Mouse (Mus musculus): ENCODE results near the gene Col25a1. TPM values are rescaled to one million over a fixed set of nuclear protein-coding genes. Genes with fewer than 3 reads are reported as not detected.

Gene Col25a1
- polyA plus RNA-seq, 1 experiment: 2.8 TPM

- TF ChIP-seq E2F4 (IDR thresholded peaks at IDR 0.05; ENCODE audit: insufficient read depth): no peak
- TF ChIP-seq TCF12 (IDR thresholded peaks at IDR 0.05; ENCODE audit: insufficient read depth, poor library complexity, severe bottlenecking): no peak
- no peak for TF ChIP-seq TCF3 (IDR thresholded peaks at IDR 0.05; ENCODE audit: insufficient read length, low read depth)
- TF ChIP-seq POLR2AphosphoS2 (IDR thresholded peaks at IDR 0.05; ENCODE audit: insufficient read length, low read depth): no peak
- TF ChIP-seq USF1 (IDR thresholded peaks at IDR 0.05; ENCODE audit: low read depth): no peak
- no peak for TF ChIP-seq POLR2A (IDR thresholded peaks at IDR 0.05; ENCODE audit: insufficient read length, low read depth)
- no peak for TF ChIP-seq SRF (IDR thresholded peaks at IDR 0.05; ENCODE audit: control insufficient read depth, insufficient read length, low read depth)
- TF ChIP-seq REST (IDR thresholded peaks at IDR 0.05; ENCODE audit: insufficient read depth, insufficient read length): no peak
- no peak for TF ChIP-seq CEBPB (IDR thresholded peaks at IDR 0.05; ENCODE audit: insufficient read depth, poor library complexity, severe bottlenecking)
- TF ChIP-seq MAX (IDR thresholded peaks at IDR 0.05; ENCODE audit: low read depth): no peak
- no peak for TF ChIP-seq MYOD1 (IDR thresholded peaks at IDR 0.05; ENCODE audit: control insufficient read depth in 1 of 3, insufficient read length in 2 of 3, low read depth in 2 of 3)
- TF ChIP-seq MYOG (IDR thresholded peaks at IDR 0.05; ENCODE audit: control insufficient read depth in 1 of 3, insufficient read depth in 1 of 3, insufficient read length in 2 of 3, low read depth in 2 of 3): no peak
- no peak overlapping the region for H3K4me2 ChIP-seq (ENCODE audit: low read depth)
Observed at GRCm38 (mm10) chr3:130584007-130584406, 452.7 kb downstream of the Col25a1 start.

GRCm38 (mm10) chr3:130595050-130595449 is 463.7 kb downstream of the Col25a1 start:
- no peaks in the 10 kb centered on the region for H3K36me3 ChIP-seq (ENCODE audit: control insufficient read depth, insufficient read depth)
- no peak for TF ChIP-seq MAX (IDR thresholded peaks at IDR 0.05; ENCODE audit: low read depth)
- TF ChIP-seq E2F4 (IDR thresholded peaks at IDR 0.05; ENCODE audit: insufficient read depth): no peak
- no peak for TF ChIP-seq MYOD1 (IDR thresholded peaks at IDR 0.05; ENCODE audit: control insufficient read depth in 1 of 3, insufficient read length in 2 of 3, low read depth in 2 of 3)
- no peak for TF ChIP-seq MYOG (IDR thresholded peaks at IDR 0.05; ENCODE audit: control insufficient read depth in 1 of 3, insufficient read depth in 1 of 3, insufficient read length in 2 of 3, low read depth in 2 of 3)
- no peak for TF ChIP-seq TCF3 (IDR thresholded peaks at IDR 0.05; ENCODE audit: insufficient read length, low read depth)
- TF ChIP-seq POLR2A (IDR thresholded peaks at IDR 0.05; ENCODE audit: insufficient read length, low read depth): no peak
- TF ChIP-seq POLR2AphosphoS2 (IDR thresholded peaks at IDR 0.05; ENCODE audit: insufficient read length, low read depth): no peak
- TF ChIP-seq USF1 (IDR thresholded peaks at IDR 0.05; ENCODE audit: low read depth): no peak
- TF ChIP-seq REST (IDR thresholded peaks at IDR 0.05; ENCODE audit: insufficient read depth, insufficient read length): no peak
- no peak for TF ChIP-seq TCF12 (IDR thresholded peaks at IDR 0.05; ENCODE audit: insufficient read depth, poor library complexity, severe bottlenecking)
- no peak for TF ChIP-seq CEBPB (IDR thresholded peaks at IDR 0.05; ENCODE audit: insufficient read depth, poor library complexity, severe bottlenecking)
- no peak for TF ChIP-seq SRF (IDR thresholded peaks at IDR 0.05; ENCODE audit: control insufficient read depth, insufficient read length, low read depth)
- no peak overlapping the region for H3ac ChIP-seq (ENCODE audit: control insufficient read depth, insufficient read length)
- H3K4me2 ChIP-seq (ENCODE audit: low read depth): no peak overlapping the region
- no peaks in the 10 kb centered on the region for H3K79me2 ChIP-seq (ENCODE audit: control insufficient read depth, insufficient read depth)
- no peak overlapping the region for H3K4me3 ChIP-seq
- H3K27me3 ChIP-seq (ENCODE audit: control insufficient read depth, insufficient read depth, insufficient read length): no peaks in the 10 kb centered on the region

More at GRCm38 (mm10) chr3:130584007-130584406, 452.7 kb downstream of the Col25a1 start:
- Histone ChIP-seq H3K79me2 (ENCODE audit: control insufficient read depth, insufficient read depth) (no peaks in the 10 kb centered on the region), H3K27me3 (ENCODE audit: control insufficient read depth, insufficient read depth, insufficient read length) (no peaks in the 10 kb centered on the region), H3ac (ENCODE audit: control insufficient read depth, insufficient read length) (no peak overlapping the region), H3K36me3 (ENCODE audit: control insufficient read depth, insufficient read depth) (no peaks in the 10 kb centered on the region), H3K4me3 (no peak overlapping the region)

- H3K79me2 ChIP-seq (ENCODE audit: control insufficient read depth, insufficient read depth): no peaks in the 10 kb centered on the region
- H3K27me3 ChIP-seq (ENCODE audit: control insufficient read depth, insufficient read depth, insufficient read length): peaks cover 5% of the 10 kb centered on the region
- no peak overlapping the region for H3K4me3 ChIP-seq
- no peak overlapping the region for H3K4me2 ChIP-seq (ENCODE audit: low read depth)
- H3ac ChIP-seq (ENCODE audit: control insufficient read depth, insufficient read length): no peak overlapping the region
- no peaks in the 10 kb centered on the region for H3K36me3 ChIP-seq (ENCODE audit: control insufficient read depth, insufficient read depth)
- no peak for TF ChIP-seq MYOD1 (IDR thresholded peaks at IDR 0.05; ENCODE audit: control insufficient read depth in 1 of 3, insufficient read length in 2 of 3, low read depth in 2 of 3)
- TF ChIP-seq E2F4 (IDR thresholded peaks at IDR 0.05; ENCODE audit: insufficient read depth): no peak
- no peak for TF ChIP-seq CEBPB (IDR thresholded peaks at IDR 0.05; ENCODE audit: insufficient read depth, poor library complexity, severe bottlenecking)
- no peak for TF ChIP-seq TCF3 (IDR thresholded peaks at IDR 0.05; ENCODE audit: insufficient read length, low read depth)
- no peak for TF ChIP-seq POLR2AphosphoS2 (IDR thresholded peaks at IDR 0.05; ENCODE audit: insufficient read length, low read depth)
- no peak for TF ChIP-seq POLR2A (IDR thresholded peaks at IDR 0.05; ENCODE audit: insufficient read length, low read depth)
- no peak for TF ChIP-seq REST (IDR thresholded peaks at IDR 0.05; ENCODE audit: insufficient read depth, insufficient read length)
- no peak for TF ChIP-seq MYOG (IDR thresholded peaks at IDR 0.05; ENCODE audit: control insufficient read depth in 1 of 3, insufficient read depth in 1 of 3, insufficient read length in 2 of 3, low read depth in 2 of 3)
- TF ChIP-seq SRF (IDR thresholded peaks at IDR 0.05; ENCODE audit: control insufficient read depth, insufficient read length, low read depth): no peak
- no peak for TF ChIP-seq MAX (IDR thresholded peaks at IDR 0.05; ENCODE audit: low read depth)
- no peak for TF ChIP-seq TCF12 (IDR thresholded peaks at IDR 0.05; ENCODE audit: insufficient read depth, poor library complexity, severe bottlenecking)
- no peak for TF ChIP-seq USF1 (IDR thresholded peaks at IDR 0.05; ENCODE audit: low read depth)
Observed at GRCm38 (mm10) chr3:130601491-130601890, 470.2 kb downstream of the Col25a1 start.

DNA sequence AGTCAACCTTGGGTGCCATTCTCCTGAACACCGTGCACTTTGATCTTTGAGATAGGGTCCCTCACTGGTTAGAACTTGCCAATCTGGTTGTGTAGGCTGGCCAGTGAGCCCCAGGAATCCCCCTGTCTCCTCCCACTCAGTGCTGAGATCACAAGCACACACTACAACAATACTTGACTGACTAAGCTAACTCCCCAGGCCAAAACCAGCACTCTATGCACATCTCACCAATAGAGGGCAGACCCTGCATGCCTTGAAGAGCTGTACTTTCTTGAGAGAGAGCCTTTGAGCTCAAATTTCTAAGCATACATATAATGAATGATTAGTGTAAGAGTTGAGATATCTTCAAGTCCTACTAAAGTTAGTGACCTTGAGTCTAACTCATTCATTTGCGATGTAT is 476.6 kb downstream of the Col25a1 start:
- peaks cover 14% of the 10 kb centered on the region for H3K27me3 ChIP-seq (ENCODE audit: control insufficient read depth, insufficient read depth, insufficient read length)
- no peak overlapping the region for H3K4me3 ChIP-seq
- no peaks in the 10 kb centered on the region for H3K36me3 ChIP-seq (ENCODE audit: control insufficient read depth, insufficient read depth)
- H3ac ChIP-seq (ENCODE audit: control insufficient read depth, insufficient read length): no peak overlapping the region
- no peak overlapping the region for H3K4me2 ChIP-seq (ENCODE audit: low read depth)
- H3K79me2 ChIP-seq (ENCODE audit: control insufficient read depth, insufficient read depth): no peaks in the 10 kb centered on the region
- no peak for TF ChIP-seq TCF3 (IDR thresholded peaks at IDR 0.05; ENCODE audit: insufficient read length, low read depth)
- TF ChIP-seq USF1 (IDR thresholded peaks at IDR 0.05; ENCODE audit: low read depth): no peak
- TF ChIP-seq MYOD1 (IDR thresholded peaks at IDR 0.05; ENCODE audit: control insufficient read depth in 1 of 3, insufficient read length in 2 of 3, low read depth in 2 of 3): no peak
- TF ChIP-seq POLR2AphosphoS2 (IDR thresholded peaks at IDR 0.05; ENCODE audit: insufficient read length, low read depth): no peak
- TF ChIP-seq CEBPB (IDR thresholded peaks at IDR 0.05; ENCODE audit: insufficient read depth, poor library complexity, severe bottlenecking): no peak
- TF ChIP-seq TCF12 (IDR thresholded peaks at IDR 0.05; ENCODE audit: insufficient read depth, poor library complexity, severe bottlenecking): no peak
- no peak for TF ChIP-seq MYOG (IDR thresholded peaks at IDR 0.05; ENCODE audit: control insufficient read depth in 1 of 3, insufficient read depth in 1 of 3, insufficient read length in 2 of 3, low read depth in 2 of 3)
- TF ChIP-seq MAX (IDR thresholded peaks at IDR 0.05; ENCODE audit: low read depth): no peak
- TF ChIP-seq SRF (IDR thresholded peaks at IDR 0.05; ENCODE audit: control insufficient read depth, insufficient read length, low read depth): no peak
